Mouse (Mus musculus): ENCODE results near the gene Cwf19l1.

Gene Cwf19l1

GRCm38 (mm10) chr19:44060226-44060625, 75.5 kb downstream of the Cwf19l1 start:
- no peak for DNase-seq (ENCODE audit: low spot score)

Data from left cerebral cortex, adult 11 months (tissue).